Mouse (Mus musculus): ENCODE results near the gene Plekhg2. TPM values are rescaled to one million over a fixed set of nuclear protein-coding genes. Genes with fewer than 3 reads are reported as not detected.

The Plekhg2 gene
- polyA plus RNA-seq (2012; ENCODE audit: insufficient read depth, insufficient read length, missing spikeins) = 3.1 and 3.5 TPM in 2 replicates

DNA sequence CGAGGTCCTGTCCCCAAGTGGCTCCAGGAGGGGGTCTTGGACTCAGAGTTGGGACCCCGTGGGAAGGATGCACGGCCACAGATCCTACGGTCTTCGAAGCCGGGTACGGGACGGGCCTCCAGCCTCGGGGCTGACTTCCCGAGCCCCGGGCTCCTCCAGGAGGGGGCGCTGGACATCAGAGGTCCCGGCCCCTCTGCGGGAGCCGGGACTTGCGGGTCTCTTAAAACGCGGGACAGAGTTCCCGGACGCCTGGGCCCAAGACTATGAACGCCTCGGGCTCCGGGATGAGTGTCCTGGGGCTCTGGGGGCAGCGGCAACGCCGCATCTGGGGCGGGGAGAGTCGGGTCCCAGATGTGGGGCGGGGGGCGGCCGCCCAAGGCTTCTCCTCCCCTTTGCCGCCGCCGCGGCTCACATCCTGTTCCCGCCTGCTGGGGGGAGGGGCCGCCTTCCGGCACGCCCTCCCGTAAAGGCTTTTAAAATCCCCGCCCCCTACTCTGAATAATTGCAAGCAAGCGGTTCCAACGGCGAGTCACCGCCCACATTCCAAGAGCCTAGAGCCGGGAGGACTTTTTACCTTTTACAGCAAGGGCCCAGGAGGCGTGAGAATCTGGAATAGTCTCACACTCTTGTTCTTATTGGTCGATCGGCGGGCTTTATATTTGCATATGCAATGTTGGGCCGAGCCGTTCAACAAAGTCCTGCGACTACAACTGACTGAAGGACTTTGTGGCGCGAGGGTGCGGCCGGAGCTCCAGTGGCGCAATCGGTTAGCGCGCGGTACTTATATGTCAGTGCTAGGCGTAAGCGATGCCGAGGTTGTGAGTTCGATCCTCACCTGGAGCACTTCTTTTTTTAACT lies at the start of gene Plekhg2:
Gene Plekhg2 (minus strand): TSS at position 349 of the 858 bp plus-strand sequence.
- peak within 1 kb of the TSS; percentile 96 for H3K27ac ChIP-seq (replicated peaks; ENCODE audit: low read depth, low read length)
- H3K4me3 ChIP-seq (ENCODE audit: insufficient read depth, low read depth, low read length) = peak within 1 kb of the TSS; percentile 91
- peaks cover 6% of the 10 kb centered on the region; the same call in 1 of the 2 replicates for H3K4me1 ChIP-seq (ENCODE audit: control insufficient read depth, insufficient read depth, insufficient read length, low read length)

GRCm38 (mm10) chr7:28419416-28419815 lies 47.0 kb upstream of the Plekhg2 start:
- Histone ChIP-seq H3K27ac (replicated peaks; ENCODE audit: low read depth, low read length) (no peak overlapping the region; the same call in 1 of the 2 replicates), H3K4me3 (ENCODE audit: insufficient read depth, low read depth, low read length) (no peak overlapping the region), H3K4me1 (ENCODE audit: control insufficient read depth, insufficient read depth, insufficient read length, low read length) (no peaks in the 10 kb centered on the region)

DNA sequence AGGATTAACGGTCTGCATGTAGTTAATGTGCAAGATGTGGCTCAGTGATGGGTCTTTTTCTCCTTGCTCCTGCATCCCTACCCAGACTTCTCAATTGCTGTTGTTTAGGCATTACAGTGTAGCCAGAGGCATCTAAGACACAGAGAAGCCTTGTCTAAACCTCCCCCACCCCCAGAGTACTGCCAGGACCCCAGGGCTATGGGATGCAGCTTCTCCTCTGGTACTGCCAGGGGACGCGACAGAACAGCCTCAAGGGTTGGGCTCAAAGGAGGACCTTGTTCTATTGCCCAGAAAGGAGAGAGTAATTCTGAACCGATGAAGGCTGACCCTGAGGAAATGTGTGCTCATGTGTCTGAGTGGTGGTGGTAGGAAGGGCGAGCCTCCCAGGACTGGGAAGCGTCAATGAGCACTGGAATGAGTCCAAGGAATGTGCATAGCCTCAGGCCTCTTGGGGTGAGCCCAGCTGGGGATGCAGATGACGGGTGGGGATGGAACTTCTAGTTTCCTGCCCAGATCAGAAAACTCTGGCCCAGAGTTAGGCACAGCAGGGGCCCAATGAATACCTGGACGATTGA lies 45.8 kb upstream of the Plekhg2 start:
- H3K4me3 ChIP-seq (ENCODE audit: insufficient read depth, low read depth, low read length) = no peak overlapping the region
- no peaks in the 10 kb centered on the region for H3K4me1 ChIP-seq (ENCODE audit: control insufficient read depth, insufficient read depth, insufficient read length, low read length)
- H3K27ac ChIP-seq (replicated peaks; ENCODE audit: low read depth, low read length) = 0 out of 2 replicates have a peak overlapping the region, but pooled peaks have one; percentile 28

DNA sequence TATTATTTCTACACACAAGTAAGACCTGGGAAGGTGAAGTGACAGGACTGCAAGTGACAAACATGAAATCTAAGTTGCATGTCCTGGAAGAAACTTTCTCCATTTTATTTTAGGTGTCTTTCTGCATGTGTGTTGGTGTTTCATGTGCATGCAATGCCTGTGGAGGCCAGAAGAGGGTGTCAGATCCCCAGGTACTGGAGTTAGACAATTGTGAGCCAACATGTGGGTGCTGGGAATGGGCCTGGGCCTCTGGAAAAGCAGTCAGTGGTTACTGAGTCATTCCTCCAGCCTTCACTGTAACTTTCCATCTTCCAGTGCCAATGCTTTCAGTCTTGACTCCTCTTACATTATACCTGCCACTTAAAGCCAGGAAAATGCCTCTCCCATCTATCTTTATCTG lies 45.0 kb upstream of the Plekhg2 start:
- Histone ChIP-seq H3K4me1 (ENCODE audit: control insufficient read depth, insufficient read depth, insufficient read length, low read length) (no peaks in the 10 kb centered on the region), H3K4me3 (ENCODE audit: insufficient read depth, low read depth, low read length) (no peak overlapping the region), H3K27ac (replicated peaks; ENCODE audit: low read depth, low read length) (no peak overlapping the region)

- H3K4me1 ChIP-seq (ENCODE audit: control insufficient read depth, insufficient read depth, insufficient read length, low read length) = peaks cover 11% of the 10 kb centered on the region; the same call in 1 of the 2 replicates
- H3K4me3 ChIP-seq (ENCODE audit: insufficient read depth, low read depth, low read length) = no peak overlapping the region
- H3K27ac ChIP-seq (replicated peaks; ENCODE audit: low read depth, low read length) = no peak overlapping the region
Measured at GRCm38 (mm10) chr7:28412826-28413225, 40.4 kb upstream of the Plekhg2 start.

- no peak overlapping the region for H3K4me3 ChIP-seq (ENCODE audit: insufficient read depth, low read depth, low read length)
- peaks cover 11% of the 10 kb centered on the region; the same call in 1 of the 2 replicates for H3K4me1 ChIP-seq (ENCODE audit: control insufficient read depth, insufficient read depth, insufficient read length, low read length)
- H3K27ac ChIP-seq (replicated peaks; ENCODE audit: low read depth, low read length) = peak overlapping the region; percentile 13
Measured at GRCm38 (mm10) chr7:28410841-28411475, 38.6 kb upstream of the Plekhg2 start.

GRCm38 (mm10) chr7:28401942-28402341 lies 29.5 kb upstream of the Plekhg2 start:
- no peak overlapping the region for H3K27ac ChIP-seq (replicated peaks; ENCODE audit: low read depth, low read length)
- no peak overlapping the region for H3K4me3 ChIP-seq (ENCODE audit: insufficient read depth, low read depth, low read length)
- no peaks in the 10 kb centered on the region for H3K4me1 ChIP-seq (ENCODE audit: control insufficient read depth, insufficient read depth, insufficient read length, low read length)

DNA sequence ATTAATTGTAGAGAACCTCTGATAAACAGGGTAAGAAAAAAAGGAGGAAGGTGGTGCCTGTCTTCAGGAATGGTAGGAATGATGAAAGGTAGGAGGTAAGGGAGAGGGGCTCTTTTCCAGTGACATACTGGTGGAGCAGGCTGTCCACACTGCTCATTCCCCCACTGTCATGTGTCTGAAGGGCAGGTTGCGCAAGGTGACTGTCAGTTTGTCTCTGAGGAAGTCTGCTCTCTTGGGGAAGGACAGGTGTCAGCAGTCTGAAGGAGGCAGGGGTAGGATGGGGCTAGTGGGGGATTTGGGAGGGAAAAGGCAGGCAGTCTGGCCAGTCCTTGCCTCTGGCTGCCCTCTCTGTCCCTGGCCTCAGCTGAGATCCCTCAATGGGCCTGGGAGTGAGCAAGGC lies 28.6 kb upstream of the Plekhg2 start:
- Histone ChIP-seq H3K4me1 (ENCODE audit: control insufficient read depth, insufficient read depth, insufficient read length, low read length) (no peaks in the 10 kb centered on the region), H3K4me3 (ENCODE audit: insufficient read depth, low read depth, low read length) (no peak overlapping the region), H3K27ac (replicated peaks; ENCODE audit: low read depth, low read length) (no peak overlapping the region)

GRCm38 (mm10) chr7:28398696-28399340 lies 26.4 kb upstream of the Plekhg2 start:
- 0 out of 2 replicates have a peak, but pooled peaks cover under 1% of the 10 kb centered on the region for H3K4me1 ChIP-seq (ENCODE audit: control insufficient read depth, insufficient read depth, insufficient read length, low read length)
- no peak overlapping the region for H3K27ac ChIP-seq (replicated peaks; ENCODE audit: low read depth, low read length)
- H3K4me3 ChIP-seq (ENCODE audit: insufficient read depth, low read depth, low read length) = no peak overlapping the region

DNA sequence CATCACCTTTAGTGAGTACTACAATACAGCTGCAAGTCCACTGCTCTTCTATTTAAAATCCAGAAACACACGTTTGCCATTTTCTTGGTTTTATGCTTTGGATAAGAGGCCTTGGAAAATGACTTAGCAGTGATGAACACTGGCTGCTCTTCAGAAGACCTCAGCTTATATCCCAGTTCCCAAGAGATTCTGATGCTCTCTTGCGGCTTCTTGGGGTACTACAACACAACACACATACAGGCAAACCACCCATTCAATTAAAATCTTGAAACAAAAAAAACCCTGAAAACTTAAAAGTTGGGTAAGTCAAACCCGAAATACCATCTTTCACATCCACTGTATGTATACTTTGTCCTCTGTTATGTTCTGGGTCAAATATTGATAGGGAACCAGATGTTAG lies 25.6 kb upstream of the Plekhg2 start:
- Histone ChIP-seq H3K4me3 (ENCODE audit: insufficient read depth, low read depth, low read length) (no peak overlapping the region), H3K4me1 (ENCODE audit: control insufficient read depth, insufficient read depth, insufficient read length, low read length) (0 out of 2 replicates have a peak, but pooled peaks cover 3% of the 10 kb centered on the region)

DNA sequence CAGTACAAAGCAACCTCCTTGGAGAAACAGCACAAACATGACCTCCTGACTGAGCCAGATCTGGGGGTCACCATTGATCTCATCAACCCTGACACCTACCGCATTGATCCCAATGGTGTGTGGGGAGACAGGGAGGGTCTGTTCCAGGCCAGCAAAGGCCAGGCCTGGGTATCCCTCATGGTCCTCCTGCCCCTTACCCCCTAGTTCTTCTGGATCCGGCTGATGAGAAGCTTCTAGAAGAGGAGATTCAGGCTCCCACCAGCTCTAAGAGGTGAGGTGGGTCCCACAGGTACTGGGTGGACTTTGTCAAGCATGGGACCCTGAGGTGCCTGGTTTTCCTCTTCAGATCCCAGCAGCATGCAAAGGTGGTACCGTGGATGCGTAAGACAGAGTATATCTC lies 23.0 kb upstream of the Plekhg2 start:
- H3K4me3 ChIP-seq (ENCODE audit: insufficient read depth, low read depth, low read length) = no peak overlapping the region
- H3K27ac ChIP-seq (replicated peaks; ENCODE audit: low read depth, low read length) = no peak overlapping the region
- peaks cover 5% of the 10 kb centered on the region; the same call in 1 of the 2 replicates for H3K4me1 ChIP-seq (ENCODE audit: control insufficient read depth, insufficient read depth, insufficient read length, low read length)

More for the DNA sequence above, 25.6 kb upstream of the Plekhg2 start:
- no peak overlapping the region for H3K27ac ChIP-seq (replicated peaks; ENCODE audit: low read depth, low read length)

GRCm38 (mm10) chr7:28393272-28393951 lies 21.0 kb upstream of the Plekhg2 start:
- H3K4me3 ChIP-seq (ENCODE audit: insufficient read depth, low read depth, low read length) = peak overlapping the region; percentile 85
- H3K4me1 ChIP-seq (ENCODE audit: control insufficient read depth, insufficient read depth, insufficient read length, low read length) = peaks cover 5% of the 10 kb centered on the region; the same call in 1 of the 2 replicates
- peak overlapping the region; percentile 66 for H3K27ac ChIP-seq (replicated peaks; ENCODE audit: low read depth, low read length)

DNA sequence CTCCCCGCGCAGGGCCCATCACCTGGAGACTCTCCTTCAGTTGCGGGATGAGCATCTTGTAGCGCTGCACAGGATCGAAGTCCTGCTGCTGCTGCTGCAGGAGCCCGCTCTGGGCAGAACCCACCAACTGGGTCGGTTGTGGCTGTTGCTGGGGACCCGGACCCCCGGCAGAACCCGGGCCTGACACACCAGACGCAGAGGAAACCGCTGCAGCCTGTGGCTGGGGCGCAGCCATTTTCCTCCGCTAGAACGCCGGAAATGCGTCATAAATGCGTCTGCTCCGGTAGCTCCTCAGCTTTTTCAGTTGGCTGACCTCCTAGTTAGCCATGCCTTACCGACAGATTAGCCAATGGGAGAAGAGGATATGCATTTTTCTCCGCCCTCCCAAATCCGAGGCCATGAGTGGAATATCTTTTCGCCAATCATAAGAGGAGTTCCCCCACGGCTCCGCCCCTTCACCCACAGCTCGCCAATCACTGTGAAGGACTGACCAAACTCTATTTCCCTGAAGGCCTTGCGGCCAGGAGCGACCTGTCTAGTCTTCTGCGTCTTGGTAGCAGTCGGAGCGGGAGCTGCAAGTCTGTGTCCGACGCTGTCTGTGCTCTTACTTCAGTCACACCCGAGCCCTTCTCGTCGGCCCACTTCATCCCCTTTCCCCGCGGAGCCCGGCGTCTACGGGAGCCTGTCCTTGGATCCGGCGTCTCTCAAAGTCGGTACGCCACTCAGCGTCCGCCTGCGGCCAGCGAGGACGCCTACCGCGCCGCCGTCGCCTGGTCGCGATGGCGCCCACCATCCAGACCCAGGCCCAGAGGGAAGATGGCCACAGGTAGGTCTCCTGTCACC lies 20.3 kb upstream of the Plekhg2 start, which contains the start of the genes Med29 and Paf1:
Gene Med29 (minus strand): TSS at position 280 of the 843 bp plus-strand sequence.
Gene Paf1 (plus strand): TSS at position 523 of the 843 bp plus-strand sequence.
- H3K27ac ChIP-seq (replicated peaks; ENCODE audit: low read depth, low read length) = peak within 1 kb of the TSS; percentile 66

More for the DNA sequence above, 20.3 kb upstream of the Plekhg2 start, which contains the start of the genes Med29 and Paf1:
- Histone ChIP-seq H3K4me3 (ENCODE audit: insufficient read depth, low read depth, low read length) (peak within 1 kb of the TSS; percentile 85), H3K4me1 (ENCODE audit: control insufficient read depth, insufficient read depth, insufficient read length, low read length) (peaks cover 5% of the 10 kb centered on the region; the same call in 1 of the 2 replicates)
